Mouse (Mus musculus) megakaryocyte, embryonic 14.5 days (primary cell): ENCODE data around the gene Snx18.

Experiments used
- FLI1 ChIP-seq: IDR thresholded peaks from 2 replicates; pipeline ENCODE4 v1.6.1; 2012; ENCODE audit warnings: low read length, inconsistent platforms, mixed read lengths
- GATA1 ChIP-seq: IDR thresholded peaks from 3 replicates; pipeline ENCODE4 v1.6.1; 2012; ENCODE audit warnings: mixed read lengths, low read length, inconsistent platforms, borderline replicate concordance

DNA sequence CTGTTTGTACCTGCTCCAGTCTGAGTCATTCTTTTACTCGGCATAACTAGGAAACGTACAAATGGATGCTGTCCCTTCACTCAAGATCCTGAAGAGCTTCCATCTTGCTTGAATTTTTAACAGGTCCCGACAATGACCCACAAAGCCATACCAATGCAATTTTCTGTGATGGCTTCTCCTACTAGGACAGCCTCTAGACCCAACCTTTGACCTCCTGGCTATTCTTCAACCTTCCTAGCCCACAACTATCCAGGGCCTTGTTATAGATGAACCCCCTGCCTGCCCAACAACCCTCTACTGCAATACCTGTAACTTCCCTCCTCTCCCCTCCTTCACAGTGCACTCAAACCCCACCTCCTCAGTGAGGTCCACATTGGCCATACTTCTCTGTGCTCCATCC is 8.9 kb downstream of the Snx18 start:
- no peak for TF ChIP-seq GATA1
- TF ChIP-seq FLI1, result no peak
